In genomic region chr2:167714298-167714697, GRCm38 (mm10) we compare ENCODE assay signal across 29 mouse cellular contexts. TPM values are rescaled to one million over a fixed set of nuclear protein-coding genes. Genes with fewer than 3 reads are reported as not detected.
DNase-seq lines count a peak whose midpoint lies in the region; ATAC-seq and TF ChIP-seq lines count a peak whose summit lies in the region.
"Had no signal": no experiment of that assay in that cellular context is flagged by ENCODE, and none has a peak within 500 bp of the region (broad histone marks: within the 10 kb centered on the region; RNA-seq: fewer than 3 reads in every experiment).

No protein-coding gene starts in this region.

- H3K36me3 ChIP-seq in heart, postnatal 0 days (replicated peaks; ENCODE audit: control insufficient read depth, insufficient read depth, low read length): no peaks in the 10 kb centered on the region
- H3K36me3 ChIP-seq in heart, embryonic 11.5 days (ENCODE audit: control insufficient read depth, insufficient read depth, low read length): no peaks in the 10 kb centered on the region
- no peaks in the 10 kb centered on the region for H3K36me3 ChIP-seq in liver, adult 2 months (ENCODE audit: control insufficient read depth, insufficient read depth, low read length)
- H3K36me3 ChIP-seq in liver, embryonic 12.5 days: no peaks in the 10 kb centered on the region
- no peaks in the 10 kb centered on the region for H3K36me3 ChIP-seq in macrophage (ENCODE audit: inconsistent target)
- H3K36me3 ChIP-seq: forebrain, embryonic 12.5 days; G1E; hindbrain, embryonic 12.5 days; midbrain, embryonic 10.5 days; midbrain, embryonic 15.5 days; neural tube, embryonic 15.5 days had no signal

- TF ChIP-seq CTCF in gastrocnemius, adult 2 months (IDR thresholded peaks at IDR 0.05): no peak
- TF ChIP-seq CTCF in heart, postnatal 0 days (IDR thresholded peaks at IDR 0.05; ENCODE audit: low read depth): no peak
- no peak for TF ChIP-seq CTCF in liver, adult 2 months (IDR thresholded peaks at IDR 0.05; ENCODE audit: low read depth, low read length)

- H3K9ac ChIP-seq in heart, postnatal 0 days (replicated peaks; ENCODE audit: low read depth, low read length): no peak overlapping the region
- no peak overlapping the region for H3K9ac ChIP-seq in heart, embryonic 11.5 days (ENCODE audit: low read depth, low read length)
- no peak overlapping the region for H3K9ac ChIP-seq in liver, adult 2 months (ENCODE audit: low read depth, low read length)
- H3K9ac ChIP-seq in liver, embryonic 12.5 days: no peak overlapping the region
- H3K9ac ChIP-seq: forebrain, postnatal 0 days; hindbrain, embryonic 12.5 days; midbrain, embryonic 15.5 days; neural tube, embryonic 15.5 days had no signal

- no peak overlapping the region for H3K4me2 ChIP-seq in heart, postnatal 0 days (ENCODE audit: low read depth, low read length)
- no peak overlapping the region for H3K4me2 ChIP-seq in heart, embryonic 11.5 days
- H3K4me2 ChIP-seq in liver, embryonic 12.5 days: no peak overlapping the region
- H3K4me2 ChIP-seq: forebrain, embryonic 12.5 days; hindbrain, embryonic 12.5 days; midbrain, embryonic 15.5 days; neural tube, embryonic 15.5 days had no signal

- TF ChIP-seq POLR2A in liver, adult 2 months (IDR thresholded peaks at IDR 0.05; ENCODE audit: extremely low read depth, insufficient read depth, low read length): no peak

- no peak for DNase-seq in gastrocnemius, adult 2 months
- DNase-seq in gastrocnemius, postnatal 4 days (ENCODE audit: low spot score in 2 of 2): no peak
- DNase-seq in heart, postnatal 0 days (ENCODE audit: low spot score): no peak
- DNase-seq in liver, adult 2 months (ENCODE audit: extremely low read depth, low read depth, low spot score): peak; percentile 89
- DNase-seq: adrenal gland, postnatal 25 days; cerebellum, adult 2 months; cerebellum, postnatal 14 days; gastrocnemius, postnatal 10 days; liver; retina, postnatal 1 day; right cerebral cortex, postnatal 14 days; thymus, postnatal 4 days had no signal

- H3K4me3 ChIP-seq in gastrocnemius, adult 2 months: no peak overlapping the region
- no peak overlapping the region for H3K4me3 ChIP-seq in heart, postnatal 0 days (ENCODE audit: low read depth, low read length)
- no peak overlapping the region for H3K4me3 ChIP-seq in heart, embryonic 11.5 days (ENCODE audit: low read depth, low read length)
- H3K4me3 ChIP-seq in liver, adult 2 months (ENCODE audit: insufficient read depth, low read depth, low read length): no peak overlapping the region
- no peak overlapping the region for H3K4me3 ChIP-seq in liver, embryonic 12.5 days
- no peak overlapping the region for H3K4me3 ChIP-seq in macrophage (ENCODE audit: inconsistent target)
- H3K4me3 ChIP-seq: erythroblast, embryonic 14.5 days; forebrain, embryonic 12.5 days; hindbrain, embryonic 12.5 days; midbrain, embryonic 10.5 days; midbrain, embryonic 15.5 days; neural tube, embryonic 15.5 days had no signal

- no peaks in the 10 kb centered on the region for H3K9me3 ChIP-seq in heart, postnatal 0 days (replicated peaks; ENCODE audit: control insufficient read depth, low read length)
- no peaks in the 10 kb centered on the region for H3K9me3 ChIP-seq in heart, embryonic 11.5 days (replicated peaks; ENCODE audit: control insufficient read depth, low read length)
- H3K9me3 ChIP-seq in liver, embryonic 12.5 days (replicated peaks): no peaks in the 10 kb centered on the region
- H3K9me3 ChIP-seq: forebrain, embryonic 12.5 days; hindbrain, embryonic 12.5 days; midbrain, embryonic 10.5 days; midbrain, embryonic 15.5 days; neural tube, embryonic 15.5 days had no signal

- intact Hi-C loops in gastrocnemius, adult 2 months (cut with DNase I): no loop called here

- ATAC-seq in heart, postnatal 0 days (ENCODE audit: insufficient read depth, low read depth): no peak
- ATAC-seq in heart, embryonic 11.5 days (replicated peaks; ENCODE audit: insufficient number of reproducible peaks, low FRiP score, low TSS enrichment): no peak
- ATAC-seq in liver, embryonic 12.5 days: no peak
- ATAC-seq: forebrain, postnatal 0 days; hindbrain, postnatal 0 days; intestine, embryonic 16.5 days; midbrain, embryonic 15.5 days had no signal

- 81% methylated on average over 6 of the region's 6 CpGs for WGBS in heart, postnatal 0 days
- WGBS in heart, embryonic 11.5 days (ENCODE audit: insufficient replicate concordance): 88% methylated on average over 6 of the region's 6 CpGs
- WGBS in liver, adult 2 months: 23% methylated on average over 6 of the region's 6 CpGs
- WGBS in liver, embryonic 12.5 days (ENCODE audit: insufficient replicate concordance): 77% methylated on average over 6 of the region's 6 CpGs
- 96% methylated on average over 6 of the region's 6 CpGs for WGBS in macrophage (ENCODE audit: missing documents)

- TF ChIP-seq EP300 in heart, postnatal 0 days (IDR thresholded peaks at IDR 0.05; ENCODE audit: low read depth): no peak

- peak overlapping the region; percentile 70; the same call in 1 of the 2 replicates for H3K27ac ChIP-seq in gastrocnemius, adult 2 months
- peak overlapping the region; percentile 70; the same call in 1 of the 2 replicates for H3K27ac ChIP-seq in heart, postnatal 0 days (ENCODE audit: low read depth)
- H3K27ac ChIP-seq in heart, embryonic 11.5 days (ENCODE audit: low read depth, low read length): no peak overlapping the region
- peak overlapping the region; percentile 32; the same call in 1 of the 2 replicates for H3K27ac ChIP-seq in liver, adult 2 months (replicated peaks; ENCODE audit: insufficient read depth, low read depth, low read length)
- H3K27ac ChIP-seq in liver, embryonic 12.5 days: no peak overlapping the region
- peak overlapping the region; percentile 84; the same call in 1 of the 2 replicates for H3K27ac ChIP-seq in macrophage
- H3K27ac ChIP-seq: forebrain, embryonic 12.5 days; hindbrain, embryonic 12.5 days; hindbrain, postnatal 0 days; midbrain, embryonic 10.5 days; midbrain, embryonic 15.5 days; neural tube, embryonic 15.5 days had no signal

- no peaks in the 10 kb centered on the region for H3K79me2 ChIP-seq in liver, adult 2 months (ENCODE audit: control insufficient read depth, insufficient read depth, low read length)
- H3K79me2 ChIP-seq in macrophage (ENCODE audit: inconsistent target): no peaks in the 10 kb centered on the region

- H3K4me1 ChIP-seq in heart, postnatal 0 days (ENCODE audit: control insufficient read depth, insufficient read depth): peaks cover 8% of the 10 kb centered on the region
- peaks cover 4% of the 10 kb centered on the region for H3K4me1 ChIP-seq in heart, embryonic 11.5 days (ENCODE audit: control insufficient read depth, insufficient read depth, low read length)
- peaks cover 21% of the 10 kb centered on the region for H3K4me1 ChIP-seq in liver, adult 2 months (ENCODE audit: control insufficient read depth, insufficient read depth, low read length)
- peaks cover 23% of the 10 kb centered on the region for H3K4me1 ChIP-seq in liver, embryonic 12.5 days
- H3K4me1 ChIP-seq: forebrain, embryonic 12.5 days; midbrain, embryonic 15.5 days; neural tube, embryonic 15.5 days had no signal

- no peaks in the 10 kb centered on the region for H3K27me3 ChIP-seq in heart, postnatal 0 days (ENCODE audit: control insufficient read depth, insufficient read depth, low read length)
- H3K27me3 ChIP-seq in heart, embryonic 11.5 days (ENCODE audit: control insufficient read depth, insufficient read depth, low read length): no peaks in the 10 kb centered on the region
- no peaks in the 10 kb centered on the region for H3K27me3 ChIP-seq in liver, adult 2 months (ENCODE audit: control insufficient read depth, insufficient read depth, low read length)
- H3K27me3 ChIP-seq in liver, embryonic 12.5 days (replicated peaks): 0 out of 2 replicates have a peak, but pooled peaks cover 8% of the 10 kb centered on the region
- H3K27me3 ChIP-seq: forebrain, embryonic 12.5 days; hindbrain, embryonic 12.5 days; midbrain, embryonic 15.5 days; neural tube, embryonic 15.5 days had no signal

RNA-seq across cellular contexts. Expression of gene Tmem189, which starts 24.7 kb away (rescaled TPM):
- 10 to 100 TPM; 13.0 to 14.9 TPM for total RNA-seq in gastrocnemius, adult 2 months (2021)
- total RNA-seq in gastrocnemius, postnatal 4 days (2021): 10 to 100 TPM; 27.4 to 28.0 TPM
- 76.8 and 84.3 TPM in 2 replicates for total RNA-seq in heart, postnatal 0 days (2014; rRNA removed; ENCODE audit: low replicate concordance)
- 37.6 and 39.3 TPM in 2 replicates for polyA plus RNA-seq in heart, postnatal 0 days (2015; fragmentation: Nextera tagmentation; extraction: Ambion mirVana)
- 38.2 and 38.7 TPM in 2 replicates for polyA plus RNA-seq in heart, embryonic 11.5 days (2014; fragmentation: Nextera tagmentation; extraction: Ambion mirVana)
- 4.8 and 5.8 TPM in 2 replicates for total RNA-seq in liver, adult 2 months (2014; rRNA removed)
- 19.6 and 24.8 TPM in 2 replicates for polyA plus RNA-seq in liver, adult 2 months (2012; rRNA removed)
- 27.3 and 30.4 TPM in 2 replicates for polyA plus RNA-seq in liver, embryonic 12.5 days (2016; fragmentation: Nextera tagmentation; extraction: Ambion mirVana)
- total RNA-seq in macrophage (2018; cell fraction: chromatin; rRNA removed): 100 to 1,000 TPM in 7 of 26 experiments, 10 to 100 TPM in 19; 41.8 to 182 (median 85.4) TPM
- 100 to 1,000 TPM; 103 to 247 (median 137) TPM for total RNA-seq in macrophage (2018; cell fraction: cytosol; rRNA removed)
- 100 to 1,000 TPM in 25 of 26 experiments, 10 to 100 TPM in 1; 73.5 to 264 (median 143) TPM for total RNA-seq in macrophage (2018; cell fraction: nucleus; rRNA removed)
- 165 to 276 TPM (median 174 TPM) in 3 replicates for polyA plus RNA-seq in macrophage (2018)

RNA-seq across cellular contexts. Expression of gene Cebpb, which starts 25.6 kb away (rescaled TPM):
- 100 to 1,000 TPM; 106 to 181 TPM for total RNA-seq in gastrocnemius, adult 2 months (2021)
- total RNA-seq in gastrocnemius, postnatal 4 days (2021): 10 to 100 TPM; 25.7 to 35.7 TPM
- total RNA-seq in heart, postnatal 0 days (2014; rRNA removed; ENCODE audit: low replicate concordance): 43.5 and 50.8 TPM in 2 replicates
- 4.9 and 5.8 TPM in 2 replicates for polyA plus RNA-seq in heart, postnatal 0 days (2015; fragmentation: Nextera tagmentation; extraction: Ambion mirVana)
- polyA plus RNA-seq in heart, embryonic 11.5 days (2014; fragmentation: Nextera tagmentation; extraction: Ambion mirVana): 8.0 and 8.2 TPM in 2 replicates
- 125 and 147 TPM in 2 replicates for total RNA-seq in liver, adult 2 months (2014; rRNA removed)
- polyA plus RNA-seq in liver, adult 2 months (2012; rRNA removed): 200 and 210 TPM in 2 replicates
- polyA plus RNA-seq in liver, embryonic 12.5 days (2016; fragmentation: Nextera tagmentation; extraction: Ambion mirVana): 21.8 and 23.4 TPM in 2 replicates
- total RNA-seq in macrophage (2018; cell fraction: chromatin; rRNA removed): 10 to 100 TPM; 13.7 to 87.4 (median 42.2) TPM
- 100 to 1,000 TPM in 12 of 26 experiments, 10 to 100 TPM in 14; 30.7 to 271 (median 98.7) TPM for total RNA-seq in macrophage (2018; cell fraction: cytosol; rRNA removed)
- 100 to 1,000 TPM in 19 of 26 experiments, 10 to 100 TPM in 7; 25.3 to 303 (median 156) TPM for total RNA-seq in macrophage (2018; cell fraction: nucleus; rRNA removed)
- polyA plus RNA-seq in macrophage (2018): 4.8 to 33.5 TPM (median 23.5 TPM) in 3 replicates

RNA-seq across cellular contexts. Expression of gene Gm20431, which starts 53.0 kb away (rescaled TPM):
- 10 to 100 TPM in 1 of 2 experiments, 1 to 10 TPM in 1; 3.7 to 11.5 TPM for total RNA-seq in gastrocnemius, adult 2 months (2021)
- 10 to 100 TPM; 20.3 to 22.9 TPM for total RNA-seq in gastrocnemius, postnatal 4 days (2021)
- total RNA-seq in heart, postnatal 0 days (2014; rRNA removed; ENCODE audit: low replicate concordance): 5.8 and 25.5 TPM in 2 replicates
- 2.7 and 5.1 TPM in 2 replicates for polyA plus RNA-seq in heart, postnatal 0 days (2015; fragmentation: Nextera tagmentation; extraction: Ambion mirVana)
- 1.9 and 5.2 TPM in 2 replicates for polyA plus RNA-seq in heart, embryonic 11.5 days (2014; fragmentation: Nextera tagmentation; extraction: Ambion mirVana)
- not detected in 2 replicates for total RNA-seq in liver, adult 2 months (2014; rRNA removed)
- polyA plus RNA-seq in liver, adult 2 months (2012; rRNA removed): 10.6 and 10.8 TPM in 2 replicates
- polyA plus RNA-seq in liver, embryonic 12.5 days (2016; fragmentation: Nextera tagmentation; extraction: Ambion mirVana): 1.8 and 4.8 TPM in 2 replicates
- not detected for total RNA-seq in macrophage (2018; cell fraction: chromatin; rRNA removed)
- total RNA-seq in macrophage (2018; cell fraction: cytosol; rRNA removed): under 1 TPM in 10 of 26 experiments, not detected in 16; 0.09 to 0.43 (median 0.13) TPM
- 1 to 10 TPM in 1 of 26 experiments, under 1 TPM in 2, not detected in 23; 0.35 to 1.7 (median 0.48) TPM for total RNA-seq in macrophage (2018; cell fraction: nucleus; rRNA removed)
- polyA plus RNA-seq in macrophage (2018): not detected in 3 replicates
- total RNA-seq: forebrain, postnatal 0 days; megakaryocyte progenitor cell, adult 5-6 weeks had no signal
- polyA plus RNA-seq: cortical plate, adult 2 months; erythroblast, embryonic 14.5 days; G1E; large intestine, adult 2 months; liver, embryonic 16.5 days had no signal

Comparison
In these comparisons a context has a peak if more than half of its experiments do, and no peak if none do; other contexts are left out.
1. H3K27ac ChIP-seq: peak in gastrocnemius, adult 2 months (single experiment), heart, postnatal 0 days (single experiment), liver, adult 2 months (single experiment) and macrophage (single experiment); none in heart, embryonic 11.5 days (single experiment) and liver, embryonic 12.5 days (single experiment).